Mouse (Mus musculus) CH12.LX (cell line): Measurements from ENCODE around the gene Nod1. TPM values are rescaled to one million over a fixed set of nuclear protein-coding genes. Genes with fewer than 3 reads are reported as not detected.

Experiments used
- DNase-seq: peaks from one replicate; pipeline ENCODE4 v3.0.0-alpha.2; 2013; ENCODE audit errors: extremely low read depth
- H3K27ac ChIP-seq: 2 replicates; pipeline ENCODE4 v1.5.1; 2012; ENCODE audit warnings: low read depth, mild to moderate bottlenecking, control low read depth, moderate library complexity; ENCODE audit not compliant: insufficient read depth
- H3K27me3 ChIP-seq: replicated peaks from 2 replicates; pipeline ENCODE3; 2012; ENCODE audit warnings: inconsistent platforms
- H3K36me3 ChIP-seq, 2 experiments: replicated peaks in 1 of 2; 2 replicates each; pipeline versions ENCODE3 to v1.6.1; 2012; ENCODE audit warnings: inconsistent platforms in 1 of 2, low read length in 1 of 2, mild to moderate bottlenecking in 1 of 2, mixed read lengths in 1 of 2, moderate library complexity in 1 of 2; ENCODE audit not compliant: control insufficient read depth in 1 of 2, insufficient read depth in 1 of 2
- H3K4me1 ChIP-seq, 2 experiments: 2 replicates each; pipeline ENCODE4 v1.6.1; 2012; ENCODE audit warnings: inconsistent platforms in 1 of 2, moderate library complexity in 1 of 2; ENCODE audit not compliant: insufficient read depth in 2 of 2, control insufficient read depth in 1 of 2
- H3K4me2 ChIP-seq: 2 replicates; pipeline ENCODE4 v1.6.1; 2012; ENCODE audit warnings: low read depth, mild to moderate bottlenecking, control low read depth; ENCODE audit not compliant: poor library complexity, insufficient read depth, severe bottlenecking
- H3K4me3 ChIP-seq, 3 experiments: fragments of 150-350 bp in 1 of 3; sonication (generic) in 1 of 3; replicated peaks in 1 of 3; 2 replicates each; pipeline versions ENCODE3 to v1.5.1; 2011 to 2012; ENCODE audit warnings: low read depth in 2 of 3, low read length in 2 of 3, mild to moderate bottlenecking in 2 of 3, moderate library complexity in 2 of 3, control low read depth in 1 of 3, improper control_type of control experiment in 1 of 3, inconsistent platforms in 1 of 3, mixed read lengths in 1 of 3; ENCODE audit not compliant: poor library complexity in 1 of 3
- H3K79me2 ChIP-seq: replicated peaks from 2 replicates; pipeline ENCODE4 v1.6.1; 2012; ENCODE audit warnings: mild to moderate bottlenecking, moderate library complexity; ENCODE audit not compliant: control insufficient read depth, poor library complexity, insufficient read depth, severe bottlenecking; ENCODE audit errors: extremely low read depth
- H3K9ac ChIP-seq: 2 replicates; pipeline ENCODE4 v1.6.1; 2012; ENCODE audit warnings: low read depth, mild to moderate bottlenecking, control low read depth, moderate library complexity; ENCODE audit not compliant: insufficient read depth
- H3K9me3 ChIP-seq: replicated peaks from 2 replicates; pipeline ENCODE3; 2012; ENCODE audit warnings: low read length, inconsistent platforms, mixed read lengths
- BHLHE40 ChIP-seq: IDR thresholded peaks from 2 replicates; pipeline ENCODE4 v1.6.1; 2011; ENCODE audit warnings: mild to moderate bottlenecking, low read depth, low read length, improper control_type of control experiment
- CHD1 ChIP-seq: IDR thresholded peaks from 2 replicates; pipeline ENCODE4 v1.6.1; 2012; ENCODE audit warnings: low read depth, low read length, improper control_type of control experiment, inconsistent platforms
- CHD2 ChIP-seq: IDR thresholded peaks from 2 replicates; pipeline ENCODE4 v1.6.1; 2011; ENCODE audit warnings: low read length, improper control_type of control experiment
- CTCF ChIP-seq, 2 experiments: IDR thresholded peaks in 1 of 2; conservative IDR thresholded peaks in 1 of 2; 2 replicates each; pipeline ENCODE4 v1.5.1; 2011 to 2012; ENCODE audit warnings: low read depth in 2 of 2, low read length in 2 of 2, improper control_type of control experiment in 1 of 2, inconsistent platforms in 1 of 2, mild to moderate bottlenecking in 1 of 2, moderate library complexity in 1 of 2
- E2F4 ChIP-seq: IDR thresholded peaks from 2 replicates; pipeline ENCODE4 v1.6.1; 2011; ENCODE audit warnings: low read depth, low read length, improper control_type of control experiment; ENCODE audit not compliant: insufficient replicate concordance
- ELF1 ChIP-seq: IDR thresholded peaks from 2 replicates; pipeline ENCODE4 v1.6.1; 2014; ENCODE audit warnings: low read depth, mild to moderate bottlenecking, inconsistent platforms, low read length, improper control_type of control experiment
- EP300 ChIP-seq: IDR thresholded peaks from 2 replicates; pipeline ENCODE4 v1.6.1; 2011; ENCODE audit warnings: low read length, improper control_type of control experiment
- ETS1 ChIP-seq: conservative IDR thresholded peaks from 2 replicates; pipeline ENCODE4 v1.6.1; 2012; ENCODE audit warnings: low read depth, mild to moderate bottlenecking, inconsistent platforms, low read length, improper control_type of control experiment, moderate library complexity
- GABPA ChIP-seq: IDR thresholded peaks from 2 replicates; pipeline ENCODE4 v1.6.1; 2012; ENCODE audit warnings: low read depth, low read length, improper control_type of control experiment, inconsistent platforms; ENCODE audit not compliant: insufficient replicate concordance
- HCFC1 ChIP-seq: IDR thresholded peaks from 2 replicates; pipeline ENCODE4 v1.6.1; 2012; ENCODE audit warnings: low read depth, mild to moderate bottlenecking, inconsistent platforms, low read length, improper control_type of control experiment
- IRF4 ChIP-seq: IDR thresholded peaks from 2 replicates; pipeline ENCODE4 v1.6.1; 2014; ENCODE audit warnings: low read depth, mild to moderate bottlenecking, inconsistent platforms, low read length, improper control_type of control experiment
- JUN ChIP-seq: IDR thresholded peaks from 2 replicates; pipeline ENCODE4 v1.6.1; 2011; ENCODE audit warnings: low read depth, mild to moderate bottlenecking, low read length, improper control_type of control experiment, moderate library complexity; ENCODE audit not compliant: insufficient read depth
- JUND ChIP-seq: conservative IDR thresholded peaks from 2 replicates; pipeline ENCODE4 v1.6.1; 2011; ENCODE audit warnings: low read depth, low read length, improper control_type of control experiment
- KAT2A ChIP-seq: IDR thresholded peaks from 2 replicates; pipeline ENCODE4 v1.6.1; 2012; ENCODE audit warnings: low read length, improper control_type of control experiment, inconsistent platforms; ENCODE audit not compliant: insufficient replicate concordance
- MAFK ChIP-seq: IDR thresholded peaks from 2 replicates; pipeline ENCODE4 v1.6.1; 2011; ENCODE audit warnings: low read length, improper control_type of control experiment; ENCODE audit not compliant: insufficient replicate concordance
- MAX ChIP-seq: IDR thresholded peaks from 2 replicates; pipeline ENCODE4 v1.6.1; 2011; ENCODE audit warnings: low read length, improper control_type of control experiment
- MAZ ChIP-seq: IDR thresholded peaks from 2 replicates; pipeline ENCODE4 v1.6.1; 2012; ENCODE audit warnings: low read depth, mild to moderate bottlenecking, inconsistent platforms, low read length, improper control_type of control experiment, moderate library complexity
- MEF2A ChIP-seq: IDR thresholded peaks from 2 replicates; pipeline ENCODE4 v1.6.1; 2014; ENCODE audit warnings: low read depth, mild to moderate bottlenecking, inconsistent platforms, low read length, improper control_type of control experiment, borderline replicate concordance
- MXI1 ChIP-seq: IDR thresholded peaks from 2 replicates; pipeline ENCODE4 v1.6.1; 2011; ENCODE audit warnings: mild to moderate bottlenecking, low read depth, low read length, improper control_type of control experiment
- MYC ChIP-seq: IDR thresholded peaks from 2 replicates; pipeline ENCODE4 v1.6.1; 2011; ENCODE audit warnings: low read depth, mild to moderate bottlenecking, improper control_type of control experiment, low read length
- NELFE ChIP-seq: IDR thresholded peaks from 2 replicates; pipeline ENCODE4 v1.6.1; 2011; ENCODE audit warnings: low read depth, low read length, improper control_type of control experiment
- NRF1 ChIP-seq: IDR thresholded peaks from 2 replicates; pipeline ENCODE4 v1.6.1; 2014; ENCODE audit warnings: low read depth, mild to moderate bottlenecking, inconsistent platforms, low read length, improper control_type of control experiment, moderate library complexity
- PAX5 ChIP-seq: IDR thresholded peaks from 2 replicates; pipeline ENCODE4 v1.6.1; 2012; ENCODE audit warnings: low read length, inconsistent platforms, mixed read lengths
- POLR2A ChIP-seq: IDR thresholded peaks from 2 replicates; pipeline ENCODE4 v1.6.1; 2011; ENCODE audit warnings: low read depth, mild to moderate bottlenecking, improper control_type of control experiment, low read length
- POLR2AphosphoS2 ChIP-seq: IDR thresholded peaks from 2 replicates; pipeline ENCODE4 v1.6.1; 2011; ENCODE audit warnings: low read depth, low read length, improper control_type of control experiment
- RAD21 ChIP-seq: IDR thresholded peaks from 2 replicates; pipeline ENCODE4 v1.6.1; 2011; ENCODE audit warnings: low read depth, mild to moderate bottlenecking, low read length, improper control_type of control experiment, moderate library complexity
- RCOR1 ChIP-seq: conservative IDR thresholded peaks from 2 replicates; pipeline ENCODE4 v1.6.1; 2012; ENCODE audit warnings: low read depth, mild to moderate bottlenecking, inconsistent platforms, low read length, improper control_type of control experiment
- SIN3A ChIP-seq: IDR thresholded peaks from 2 replicates; pipeline ENCODE4 v1.6.1; 2012; ENCODE audit warnings: low read length, improper control_type of control experiment, inconsistent platforms
- SMC3 ChIP-seq: IDR thresholded peaks from 2 replicates; pipeline ENCODE4 v1.6.1; 2011; ENCODE audit warnings: low read depth, low read length, improper control_type of control experiment
- TBP ChIP-seq: conservative IDR thresholded peaks from 2 replicates; pipeline ENCODE4 v1.6.1; 2011; ENCODE audit warnings: low read depth, low read length, improper control_type of control experiment
- TCF12 ChIP-seq: IDR thresholded peaks from 2 replicates; pipeline ENCODE4 v1.6.1; 2014; ENCODE audit warnings: low read depth, mild to moderate bottlenecking, inconsistent platforms, low read length, improper control_type of control experiment
- UBTF ChIP-seq: IDR thresholded peaks from 2 replicates; pipeline ENCODE4 v1.6.1; 2012; ENCODE audit warnings: low read depth, mild to moderate bottlenecking, inconsistent platforms, low read length, improper control_type of control experiment, moderate library complexity
- USF1 ChIP-seq: IDR thresholded peaks from 2 replicates; pipeline ENCODE4 v1.6.1; 2014; ENCODE audit warnings: low read depth, mild to moderate bottlenecking, inconsistent platforms, low read length, improper control_type of control experiment
- USF2 ChIP-seq: conservative IDR thresholded peaks from 2 replicates; pipeline ENCODE4 v1.6.1; 2011; ENCODE audit warnings: low read depth, low read length, improper control_type of control experiment
- ZC3H11A ChIP-seq: IDR thresholded peaks from 2 replicates; pipeline ENCODE4 v1.6.1; 2012; ENCODE audit warnings: low read depth, mild to moderate bottlenecking, inconsistent platforms, low read length, improper control_type of control experiment
- ZKSCAN1 ChIP-seq: IDR thresholded peaks from 2 replicates; pipeline ENCODE4 v1.6.1; 2012; ENCODE audit warnings: low read depth, inconsistent platforms, low read length, improper control_type of control experiment, borderline replicate concordance
- ZMIZ1 ChIP-seq: IDR thresholded peaks from 2 replicates; pipeline ENCODE4 v1.6.1; 2012; ENCODE audit warnings: low read depth, mild to moderate bottlenecking, inconsistent platforms, low read length, improper control_type of control experiment
- ZNF384 ChIP-seq: IDR thresholded peaks from 2 replicates; pipeline ENCODE4 v1.6.1; 2012; ENCODE audit warnings: low read depth, low read length, improper control_type of control experiment, inconsistent platforms
- dilution Hi-C: fragments of 300-500 bp; cut with MboI; formaldehyde crosslinking; loops from 2 replicates; pipeline ENCODE4 v1.14.3; 2020; ENCODE audit warnings: low sequenced_read_pairs; ENCODE audit not compliant: extremely low pct_unique_long_range_greater_than_20kb, extremely low pct_ligation_motif_present
- in situ Hi-C: fragments of 300-500 bp; cut with MboI; formaldehyde crosslinking; loops from 3 replicates; pipeline ENCODE4 v1.14.3; 2019; ENCODE audit warnings: low sequenced_read_pairs, low pct_ligation_motif_present, low pct_unique_long_range_greater_than_20kb, mixed read lengths
- polyA plus RNA-seq: library from polyadenylated mRNA; unstranded; fragments of >175 nt; gene quantifications from 2 replicates; pipeline ENCODE4 v1.2.1, GENCODE M21; 2012; ENCODE audit warnings: low read depth; ENCODE audit not compliant: insufficient read length
- total RNA-seq, 2 experiments: library from RNA; depleted of rRNA; stranded (reverse); fragments of 300-350 nt in 1 of 2; fragments of >200 nt in 1 of 2; gene quantifications; 2 replicates each; pipeline ENCODE4 v1.2.3; 2012 to 2014

Nod1 gene
- total and polyA plus RNA-seq, 3 experiments, result 0.29 to 0.46 (median 0.30) TPM

DNA sequence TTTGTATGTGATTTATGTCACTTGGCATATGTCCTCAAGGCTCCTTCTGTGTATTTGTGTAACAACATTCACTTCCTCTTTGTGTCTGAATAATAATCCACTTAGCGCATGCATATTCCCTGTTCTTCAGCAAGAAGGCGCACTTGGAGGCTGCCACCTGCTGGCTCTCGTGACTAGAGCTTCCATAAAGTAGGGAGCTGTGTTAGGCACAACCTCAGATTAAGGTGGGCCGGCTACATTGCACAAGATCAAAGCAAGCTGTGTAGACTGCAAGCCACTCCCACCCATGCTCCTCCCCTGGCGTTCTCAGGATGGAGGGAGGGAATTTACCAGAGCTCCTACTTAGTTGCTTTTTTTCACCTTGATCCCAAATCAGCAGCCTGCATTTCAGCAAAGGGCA, 43.8 kb upstream of the Nod1 start:
- Histone ChIP-seq H3K9me3 (peaks cover 4% of the 10 kb centered on the region), H3K9ac (no peak overlapping the region), H3K4me3 (no peak overlapping the region), H3K4me1 (peaks cover 0 to 22% of the 10 kb centered on the region in 2 experiments; a peak in 3 of 4 replicates), H3K27me3 (no peaks in the 10 kb centered on the region), H3K36me3 (no peaks in the 10 kb centered on the region), H3K4me2 (peak overlapping the region; percentile 18), H3K79me2 (no peaks in the 10 kb centered on the region), H3K27ac (no peak overlapping the region)
- TF ChIP-seq KAT2A (no peak), SMC3 (peak; percentile 77), SIN3A (no peak), MAX (no peak), ZC3H11A (no peak; the same call in 1 of the 2 replicates), JUND (no peak), ZKSCAN1 (no peak), POLR2A (no peak), HCFC1 (no peak), JUN (no peak), GABPA (no peak), POLR2AphosphoS2 (no peak), ELF1 (no peak), CHD1 (no peak), EP300 (no peak), NRF1 (no peak), MYC (no peak), PAX5 (no peak), ETS1 (no peak), RAD21 (peak; percentile 49), MXI1 (no peak), USF2 (no peak), ZMIZ1 (no peak), MAFK (no peak), USF1 (no peak), CHD2 (no peak), BHLHE40 (peak; percentile 53), UBTF (no peak), ZNF384 (no peak), IRF4 (0 out of 2 replicates have a peak, but pooled peaks have one; percentile 17), RCOR1 (no peak), TBP (no peak), MEF2A (no peak), MAZ (no peak), NELFE (no peak), TCF12 (no peak), CTCF (conservative IDR thresholded peaks at IDR 0.05 in 1 of 2, IDR thresholded peaks at IDR 0.05 in 1 of 2; ENCODE audit: low read depth in 2 of 2, low read length in 2 of 2) (peak in 1 of 2 experiments; percentile 74; a peak in 2 of 4 replicates), E2F4 (no peak)
- peak; percentile 40 for DNase-seq
- in situ Hi-C loops (loop anchor here (5.0 to 25.0 kb wide), 3 partner anchors 101 to 429 kb away; partner anchors contain the start of genes Fkbp14 and Plekha8), dilution Hi-C loops (no loop called here)
